Mouse (Mus musculus): ENCODE measurements around the gene Krtap28-10.

Krtap28-10 gene

GRCm38 (mm10) chr1:83064851-83065250, 22.6 kb upstream of the Krtap28-10 start:
- H3K4me3 ChIP-seq (replicated peaks; ENCODE audit: low read length): no peak overlapping the region
- H3K36me3 ChIP-seq (ENCODE audit: insufficient read depth, low read length): no peaks in the 10 kb centered on the region
- H3K27me3 ChIP-seq (ENCODE audit: insufficient read depth, low read length): no peaks in the 10 kb centered on the region
- TF ChIP-seq CTCF (conservative IDR thresholded peaks at IDR 0.05; ENCODE audit: low read length) (peak; percentile 72), NANOG (IDR thresholded peaks at IDR 0.05; ENCODE audit: borderline replicate concordance, low read length) (no peak), POU5F1 (IDR thresholded peaks at IDR 0.05; ENCODE audit: borderline replicate concordance, low read length) (no peak)
- no peaks in the 10 kb centered on the region for H3K4me1 ChIP-seq (replicated peaks; ENCODE audit: low read depth, low read length)
- no peaks in the 10 kb centered on the region for H3K9me3 ChIP-seq (ENCODE audit: low read length)

- Histone ChIP-seq H3K36me3 (ENCODE audit: insufficient read depth, low read length) (no peaks in the 10 kb centered on the region), H3K27me3 (ENCODE audit: insufficient read depth, low read length) (no peaks in the 10 kb centered on the region), H3K4me3 (replicated peaks; ENCODE audit: low read length) (peak within 1 kb of the TSS; percentile 32; the same call in 1 of the 2 replicates), H3K9me3 (ENCODE audit: low read length) (no peaks in the 10 kb centered on the region), H3K4me1 (replicated peaks; ENCODE audit: low read depth, low read length) (no peaks in the 10 kb centered on the region)
- TF ChIP-seq NANOG (IDR thresholded peaks at IDR 0.05; ENCODE audit: borderline replicate concordance, low read length): no peak
- TF ChIP-seq CTCF (conservative IDR thresholded peaks at IDR 0.05; ENCODE audit: low read length): no peak
- TF ChIP-seq POU5F1 (IDR thresholded peaks at IDR 0.05; ENCODE audit: borderline replicate concordance, low read length): no peak
Measured at GRCm38 (mm10) chr1:83060643-83061042, 18.4 kb upstream of the Krtap28-10 start, which contains the start of gene Krtap28-13. TSS of gene Krtap28-13 (plus strand) at chr1:83060930.

GRCm38 (mm10) chr1:83059278-83059677, 17.0 kb upstream of the Krtap28-10 start, which contains the start of gene A030005K14Rik:
TSS of gene A030005K14Rik (minus strand) at chr1:83059378.
- Histone ChIP-seq H3K36me3 (ENCODE audit: insufficient read depth, low read length) (no peaks in the 10 kb centered on the region), H3K4me1 (replicated peaks; ENCODE audit: low read depth, low read length) (no peaks in the 10 kb centered on the region), H3K4me3 (replicated peaks; ENCODE audit: low read length) (no peak within 1 kb of the TSS), H3K9me3 (ENCODE audit: low read length) (no peaks in the 10 kb centered on the region), H3K27me3 (ENCODE audit: insufficient read depth, low read length) (no peaks in the 10 kb centered on the region)
- TF ChIP-seq POU5F1 (IDR thresholded peaks at IDR 0.05; ENCODE audit: borderline replicate concordance, low read length) (no peak), NANOG (IDR thresholded peaks at IDR 0.05; ENCODE audit: borderline replicate concordance, low read length) (no peak), CTCF (conservative IDR thresholded peaks at IDR 0.05; ENCODE audit: low read length) (no peak)

- TF ChIP-seq NANOG (IDR thresholded peaks at IDR 0.05; ENCODE audit: borderline replicate concordance, low read length) (no peak), CTCF (conservative IDR thresholded peaks at IDR 0.05; ENCODE audit: low read length) (no peak), POU5F1 (IDR thresholded peaks at IDR 0.05; ENCODE audit: borderline replicate concordance, low read length) (no peak)
- Histone ChIP-seq H3K27me3 (ENCODE audit: insufficient read depth, low read length) (no peaks in the 10 kb centered on the region), H3K9me3 (ENCODE audit: low read length) (no peaks in the 10 kb centered on the region), H3K4me3 (replicated peaks; ENCODE audit: low read length) (no peak overlapping the region), H3K4me1 (replicated peaks; ENCODE audit: low read depth, low read length) (no peaks in the 10 kb centered on the region), H3K36me3 (ENCODE audit: insufficient read depth, low read length) (no peaks in the 10 kb centered on the region)
Measured at GRCm38 (mm10) chr1:83058481-83058880, 16.2 kb upstream of the Krtap28-10 start.

- no peak for TF ChIP-seq CTCF (conservative IDR thresholded peaks at IDR 0.05; ENCODE audit: low read length)
- TF ChIP-seq POU5F1 (IDR thresholded peaks at IDR 0.05; ENCODE audit: borderline replicate concordance, low read length): no peak
- no peak for TF ChIP-seq NANOG (IDR thresholded peaks at IDR 0.05; ENCODE audit: borderline replicate concordance, low read length)
- H3K4me1 ChIP-seq (replicated peaks; ENCODE audit: low read depth, low read length): no peaks in the 10 kb centered on the region
Measured at GRCm38 (mm10) chr1:83044882-83045427, 2.7 kb upstream of the Krtap28-10 start, which contains the start of gene Gm47969. TSS of gene Gm47969 (plus strand) at chr1:83044932.

GRCm38 (mm10) chr1:83039080-83039479, 3.2 kb downstream of the Krtap28-10 start:
- Histone ChIP-seq H3K9me3 (ENCODE audit: low read length) (no peaks in the 10 kb centered on the region), H3K4me1 (replicated peaks; ENCODE audit: low read depth, low read length) (peaks cover 25% of the 10 kb centered on the region), H3K4me3 (replicated peaks; ENCODE audit: low read length) (no peak overlapping the region), H3K27me3 (ENCODE audit: insufficient read depth, low read length) (peaks cover 5% of the 10 kb centered on the region; the same call in 1 of the 2 replicates), H3K36me3 (ENCODE audit: insufficient read depth, low read length) (no peaks in the 10 kb centered on the region)
- TF ChIP-seq NANOG (IDR thresholded peaks at IDR 0.05; ENCODE audit: borderline replicate concordance, low read length) (no peak), CTCF (conservative IDR thresholded peaks at IDR 0.05; ENCODE audit: low read length) (no peak), POU5F1 (IDR thresholded peaks at IDR 0.05; ENCODE audit: borderline replicate concordance, low read length) (no peak)

More at GRCm38 (mm10) chr1:83044882-83045427, 2.7 kb upstream of the Krtap28-10 start, which contains the start of gene Gm47969:
- no peaks in the 10 kb centered on the region for H3K36me3 ChIP-seq (ENCODE audit: insufficient read depth, low read length)
- no peaks in the 10 kb centered on the region for H3K9me3 ChIP-seq (ENCODE audit: low read length)
- peaks cover 5% of the 10 kb centered on the region; the same call in 1 of the 2 replicates for H3K27me3 ChIP-seq (ENCODE audit: insufficient read depth, low read length)
- H3K4me3 ChIP-seq (replicated peaks; ENCODE audit: low read length): no peak within 1 kb of the TSS

- Histone ChIP-seq H3K36me3 (ENCODE audit: insufficient read depth, low read length) (no peaks in the 10 kb centered on the region), H3K9me3 (ENCODE audit: low read length) (no peaks in the 10 kb centered on the region)
- TF ChIP-seq NANOG (IDR thresholded peaks at IDR 0.05; ENCODE audit: borderline replicate concordance, low read length) (no peak), POU5F1 (IDR thresholded peaks at IDR 0.05; ENCODE audit: borderline replicate concordance, low read length) (peak; percentile 46; the same call in 1 of the 2 replicates)
Measured at GRCm38 (mm10) chr1:83038109-83038672, 4.1 kb downstream of the Krtap28-10 start, which contains the start of gene Slc19a3. TSS of gene Slc19a3 (minus strand) at chr1:83038448.

GRCm38 (mm10) chr1:83036892-83037667, 5.2 kb downstream of the Krtap28-10 start:
- TF ChIP-seq NANOG (IDR thresholded peaks at IDR 0.05; ENCODE audit: borderline replicate concordance, low read length) (no peak), POU5F1 (IDR thresholded peaks at IDR 0.05; ENCODE audit: borderline replicate concordance, low read length) (no peak), CTCF (conservative IDR thresholded peaks at IDR 0.05; ENCODE audit: low read length) (no peak)
- H3K27me3 ChIP-seq (ENCODE audit: insufficient read depth, low read length): 0 out of 2 replicates have a peak, but pooled peaks cover 3% of the 10 kb centered on the region
- peaks cover 25% of the 10 kb centered on the region for H3K4me1 ChIP-seq (replicated peaks; ENCODE audit: low read depth, low read length)
- no peaks in the 10 kb centered on the region for H3K9me3 ChIP-seq (ENCODE audit: low read length)
- H3K4me3 ChIP-seq (replicated peaks; ENCODE audit: low read length): no peak overlapping the region; the same call in 1 of the 2 replicates
- H3K36me3 ChIP-seq (ENCODE audit: insufficient read depth, low read length): no peaks in the 10 kb centered on the region

More at GRCm38 (mm10) chr1:83038109-83038672, 4.1 kb downstream of the Krtap28-10 start, which contains the start of gene Slc19a3:
- Histone ChIP-seq H3K4me3 (replicated peaks; ENCODE audit: low read length) (peak within 1 kb of the TSS; percentile 73), H3K4me1 (replicated peaks; ENCODE audit: low read depth, low read length) (peaks cover 25% of the 10 kb centered on the region), H3K27me3 (ENCODE audit: insufficient read depth, low read length) (peaks cover 5% of the 10 kb centered on the region; the same call in 1 of the 2 replicates)

Data from E14TG2a.4 (cell line).